Mouse (Mus musculus) cerebellum, adult 9-11 months (tissue): ENCODE data around the gene Gsto1.

Experiments
- DNase-seq: peaks from one replicate; pipeline ENCODE4 v3.0.0; 2022

The Gsto1 gene

GRCm38 (mm10) chr19:47890489-47891130, 35.8 kb downstream of the Gsto1 start:
- DNase-seq = no peak

- DNase-seq = no peak
Measured at GRCm38 (mm10) chr19:47891562-47892312, 37.0 kb downstream of the Gsto1 start.

DNA sequence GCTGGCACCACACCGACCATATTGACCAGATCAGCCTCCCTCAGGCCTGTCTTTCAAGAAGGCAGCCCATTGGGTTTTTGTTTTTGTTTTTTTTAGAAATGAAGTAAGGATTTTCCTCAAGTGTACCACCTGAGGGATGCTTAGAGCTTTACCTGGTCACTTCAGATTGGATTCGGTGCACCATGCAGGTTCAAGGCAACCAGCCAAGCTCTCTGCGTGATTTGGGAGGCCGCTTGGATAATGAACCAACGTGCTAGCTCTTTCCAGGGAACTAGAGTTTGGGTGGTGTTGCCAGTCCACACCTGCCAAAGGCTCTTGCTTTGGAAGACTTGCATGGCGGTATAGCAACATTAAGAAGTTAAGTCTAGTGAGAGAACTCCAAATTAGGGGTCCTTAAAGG, 38.3 kb downstream of the Gsto1 start:
- no peak for DNase-seq

- DNase-seq = no peak
Measured at GRCm38 (mm10) chr19:47898472-47899079, 43.8 kb downstream of the Gsto1 start.

DNA sequence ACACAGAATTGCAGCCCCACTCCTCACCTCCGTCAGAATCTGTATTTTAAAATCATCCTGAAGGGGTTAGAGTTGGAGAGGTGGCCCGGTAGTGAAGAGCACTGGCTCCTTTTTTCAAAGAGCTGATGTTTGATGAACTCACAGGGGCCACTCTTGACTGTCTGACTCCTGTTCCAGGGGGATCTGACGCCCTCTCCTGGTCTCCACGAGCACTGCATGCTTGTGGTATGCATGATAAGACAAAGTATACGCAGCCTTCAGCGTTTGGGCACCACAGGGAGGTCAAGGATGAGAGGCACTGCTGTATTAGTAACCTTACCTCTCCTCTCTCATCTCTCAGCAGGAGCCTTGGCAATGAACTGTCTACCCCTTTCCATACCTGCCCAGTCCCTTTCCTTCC, 45.2 kb downstream of the Gsto1 start:
- DNase-seq = no peak

GRCm38 (mm10) chr19:47900558-47900957, 45.8 kb downstream of the Gsto1 start:
- DNase-seq = no peak

- no peak for DNase-seq
Measured at GRCm38 (mm10) chr19:47902316-47903201, 47.8 kb downstream of the Gsto1 start.

- no peak for DNase-seq
Measured at GRCm38 (mm10) chr19:47903679-47904078, 48.9 kb downstream of the Gsto1 start.

DNA sequence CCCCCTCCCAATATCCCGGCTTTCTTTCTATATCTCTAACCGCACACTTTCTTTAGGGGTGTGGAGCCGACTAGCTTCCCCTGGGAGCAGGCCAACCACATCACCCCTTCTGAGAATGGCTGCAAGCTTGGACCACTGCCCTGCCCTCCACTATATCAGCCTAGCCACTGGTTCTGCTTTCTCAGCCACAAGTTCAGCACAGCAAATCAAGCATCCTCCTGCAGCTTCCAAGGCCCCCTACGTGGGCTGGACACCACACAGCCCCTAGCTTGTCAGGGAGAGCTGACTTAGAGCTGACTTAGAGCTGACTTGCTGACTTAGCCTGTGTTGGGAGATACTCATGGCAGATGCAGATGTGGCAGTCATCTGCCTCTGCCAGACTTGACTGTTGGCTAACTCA, 50.3 kb downstream of the Gsto1 start:
- no peak for DNase-seq

DNA sequence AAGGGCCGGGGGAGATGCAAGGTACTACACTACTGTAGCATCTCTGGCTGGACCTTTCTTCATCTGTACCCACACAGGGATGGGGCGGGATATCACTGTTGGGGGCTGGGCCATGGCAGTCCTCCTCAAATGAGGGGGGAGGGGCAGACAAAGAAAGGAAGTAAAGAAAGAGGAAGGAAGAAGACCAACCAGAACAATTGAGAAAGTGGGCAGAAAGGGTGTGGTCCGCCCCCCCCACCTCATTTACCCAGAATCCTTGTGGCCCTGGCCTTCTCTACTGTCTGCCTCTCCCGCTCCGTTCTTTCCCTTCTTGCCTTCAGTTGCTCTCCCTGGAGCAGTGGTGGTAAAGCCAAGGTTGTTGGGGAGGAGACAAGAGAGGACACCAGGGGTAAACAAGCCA, 50.8 kb downstream of the Gsto1 start:
- DNase-seq = no peak

- no peak for DNase-seq
Measured at GRCm38 (mm10) chr19:47907596-47907995, 52.8 kb downstream of the Gsto1 start.

GRCm38 (mm10) chr19:47908961-47909371, 54.2 kb downstream of the Gsto1 start:
- DNase-seq = no peak

DNA sequence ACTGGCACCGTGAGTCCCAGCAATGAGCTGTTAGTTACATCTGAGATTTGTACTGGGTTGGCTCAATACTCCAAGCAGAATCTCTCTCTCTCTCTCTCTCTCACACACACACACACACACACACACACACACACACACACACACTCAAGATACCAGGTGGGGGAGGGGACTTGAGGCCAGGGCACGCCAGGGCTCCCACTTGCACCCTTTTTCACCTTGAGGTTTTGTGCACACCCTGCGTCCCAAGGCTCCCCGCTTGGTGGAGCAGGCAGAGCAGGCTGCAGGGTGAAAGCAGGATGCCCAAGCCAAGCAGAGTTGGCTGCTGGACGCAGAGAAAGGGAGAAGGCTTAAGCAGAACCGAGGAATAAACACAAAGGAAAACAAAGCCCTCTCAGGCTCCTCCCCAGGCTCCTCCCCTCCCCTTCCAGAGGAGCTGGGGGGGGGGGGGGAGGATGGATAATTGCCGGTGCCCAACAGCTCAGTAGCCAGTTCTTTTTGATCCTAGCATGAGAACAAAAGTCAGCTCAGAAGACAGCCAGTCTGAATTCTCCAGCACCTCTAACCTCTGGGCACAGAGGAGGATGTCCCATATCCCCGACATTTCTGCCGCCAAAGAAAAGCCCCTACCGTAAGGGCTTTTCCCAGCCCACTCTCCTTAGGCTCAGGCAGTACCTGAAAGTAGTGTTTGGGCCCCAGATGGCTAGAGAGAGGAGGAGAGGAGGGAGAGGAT, 54.8 kb downstream of the Gsto1 start:
- no peak for DNase-seq

DNA sequence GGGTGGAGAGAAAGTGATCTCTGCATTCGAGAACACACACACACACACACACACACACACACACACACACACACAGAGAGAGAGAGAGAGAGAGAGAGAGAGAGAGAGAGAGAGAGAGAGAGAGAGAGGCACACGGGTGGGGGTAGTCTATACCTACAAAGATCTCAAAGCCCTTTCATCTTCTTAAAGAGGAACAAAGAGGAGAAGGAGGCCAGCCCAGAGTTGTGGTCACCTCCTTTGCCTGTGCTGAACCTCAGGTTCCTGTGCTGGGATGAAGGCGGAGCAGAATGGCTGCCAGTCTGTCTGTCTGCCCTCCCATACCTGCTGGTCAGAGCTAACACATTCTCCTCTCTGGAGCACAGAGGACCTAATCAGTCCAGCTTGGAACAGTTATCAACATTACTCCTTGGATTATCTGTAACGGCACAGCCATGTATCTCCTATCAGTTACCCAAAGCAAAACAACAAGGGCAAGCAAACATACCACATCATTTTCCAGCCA, 55.4 kb downstream of the Gsto1 start:
- DNase-seq = no peak

- no peak for DNase-seq
Measured at GRCm38 (mm10) chr19:47910751-47911150, 56.0 kb downstream of the Gsto1 start.

DNA sequence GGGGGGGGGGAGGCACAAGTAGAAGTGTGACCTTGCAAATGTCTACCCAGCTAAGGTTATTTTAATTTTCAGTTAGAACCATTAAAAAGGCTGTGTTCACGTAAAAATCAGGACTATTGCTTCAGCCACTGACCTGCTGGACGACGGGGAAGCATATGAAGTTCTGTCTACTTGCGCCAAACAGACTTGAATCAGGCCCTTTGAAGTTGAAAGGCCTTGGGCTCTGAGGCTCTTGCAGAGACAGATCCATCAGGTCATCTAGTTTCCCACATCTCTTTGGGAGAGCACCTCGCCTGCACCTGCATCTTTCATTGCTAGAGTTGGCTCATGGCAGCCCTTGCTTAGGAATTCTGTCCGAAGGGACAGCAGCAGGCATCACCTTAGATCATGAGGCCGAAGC, 58.6 kb downstream of the Gsto1 start:
- no peak for DNase-seq

DNA sequence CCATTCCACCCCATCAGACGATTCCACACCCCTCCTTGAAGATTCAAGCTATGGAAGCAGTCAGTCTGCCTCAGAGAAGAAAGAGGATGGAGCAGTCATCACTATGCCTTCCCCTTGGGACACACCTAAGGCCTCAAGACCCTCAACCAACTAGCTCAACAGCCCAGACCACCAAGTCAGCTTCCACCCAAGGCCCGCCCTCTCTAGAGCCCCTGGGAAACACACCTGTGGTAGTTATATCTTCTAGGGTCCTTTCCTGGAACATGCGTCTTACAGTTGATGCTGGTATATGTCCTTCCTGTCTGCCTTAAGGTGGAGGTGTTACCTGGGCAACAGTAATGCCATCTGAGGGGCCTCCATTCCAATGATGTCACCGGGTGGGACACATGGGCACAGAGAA, 59.4 kb downstream of the Gsto1 start:
- DNase-seq = no peak
